Mouse (Mus musculus) ES-Bruce4 (cell line): ENCODE data around the gene Slc38a9. TPM values are rescaled to one million over a fixed set of nuclear protein-coding genes. Genes with fewer than 3 reads are reported as not detected.

Experiments
- H3K27ac ChIP-seq: 2 replicates; pipeline ENCODE4 v1.5.1; 2012; ENCODE audit warnings: low read length, inconsistent platforms; ENCODE audit not compliant: insufficient read depth
- H3K27me3 ChIP-seq: 2 replicates; pipeline ENCODE4 v1.6.1; 2012; ENCODE audit warnings: mild to moderate bottlenecking, low read length, inconsistent platforms; ENCODE audit not compliant: control insufficient read depth, poor library complexity, insufficient read depth, severe bottlenecking
- H3K36me3 ChIP-seq: 2 replicates; pipeline ENCODE4 v1.6.1; 2012; ENCODE audit warnings: inconsistent platforms, mild to moderate bottlenecking, low read length, moderate library complexity; ENCODE audit not compliant: control insufficient read depth, poor library complexity, insufficient read depth, severe bottlenecking
- H3K4me1 ChIP-seq: one replicate; pipeline ENCODE4 v1.8.1; 2011; ENCODE audit warnings: low read length; ENCODE audit not compliant: control insufficient read depth, insufficient read depth
- H3K4me3 ChIP-seq: 2 replicates; pipeline ENCODE4 v1.5.1; 2011; ENCODE audit warnings: low read depth, mild to moderate bottlenecking, low read length
- H3K9ac ChIP-seq: 2 replicates; pipeline ENCODE4 v1.6.1; 2012; ENCODE audit warnings: low read depth, mild to moderate bottlenecking, inconsistent platforms; ENCODE audit not compliant: poor library complexity, severe bottlenecking
- H3K9me3 ChIP-seq: replicated peaks from 2 replicates; pipeline ENCODE4 v1.6.1; 2012; ENCODE audit warnings: mild to moderate bottlenecking, low read length, inconsistent platforms; ENCODE audit not compliant: control insufficient read depth, poor library complexity, insufficient read depth, severe bottlenecking
- CTCF ChIP-seq: IDR thresholded peaks from one replicate; pipeline ENCODE4 v1.8.1; 2011; ENCODE audit warnings: low read depth, low read length
- EP300 ChIP-seq: IDR thresholded peaks from 2 replicates; pipeline ENCODE4 v1.6.1; 2011; ENCODE audit warnings: low read depth, low read length; ENCODE audit not compliant: insufficient read depth
- POLR2A ChIP-seq: IDR thresholded peaks from one replicate; pipeline ENCODE4 v1.8.1; 2011; ENCODE audit warnings: low read length; ENCODE audit not compliant: insufficient read depth
- polyA plus RNA-seq: library from polyadenylated mRNA; stranded (reverse); fragments of >200 nt; gene quantifications from 2 replicates; pipeline ENCODE4 v1.2.4, GENCODE M21; 2011; ENCODE audit warnings: low read depth; ENCODE audit not compliant: missing spikeins, insufficient read depth, insufficient read length

Gene Slc38a9
- polyA plus RNA-seq, 1 experiment: 16.9 TPM

DNA sequence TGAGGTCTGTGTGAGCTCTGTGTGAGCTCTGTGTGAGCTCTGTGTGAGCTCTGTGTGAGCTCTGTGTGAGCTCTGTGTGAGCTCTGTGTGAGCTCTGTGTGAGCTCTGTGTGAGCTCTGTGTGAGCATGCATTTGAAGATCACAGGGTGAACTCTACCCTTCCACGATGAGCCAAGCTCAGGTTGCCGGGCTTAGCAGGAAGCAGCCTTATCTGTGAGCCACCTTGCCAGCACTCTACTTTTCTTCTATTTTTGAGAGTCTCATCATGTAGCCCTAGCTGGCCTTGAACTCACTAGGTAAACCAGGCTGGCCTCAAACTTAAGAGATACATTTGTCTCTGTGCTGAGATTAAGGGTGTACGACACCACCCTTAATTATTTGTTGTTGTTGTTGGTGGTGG, 24.1 kb upstream of the Slc38a9 start:
- Histone ChIP-seq H3K27ac (no peak overlapping the region), H3K4me1 (no peaks in the 10 kb centered on the region), H3K27me3 (no peaks in the 10 kb centered on the region), H3K9me3 (no peaks in the 10 kb centered on the region), H3K4me3 (no peak overlapping the region), H3K9ac (no peak overlapping the region), H3K36me3 (no peaks in the 10 kb centered on the region)
- TF ChIP-seq POLR2A (no peak), EP300 (no peak), CTCF (no peak)

DNA sequence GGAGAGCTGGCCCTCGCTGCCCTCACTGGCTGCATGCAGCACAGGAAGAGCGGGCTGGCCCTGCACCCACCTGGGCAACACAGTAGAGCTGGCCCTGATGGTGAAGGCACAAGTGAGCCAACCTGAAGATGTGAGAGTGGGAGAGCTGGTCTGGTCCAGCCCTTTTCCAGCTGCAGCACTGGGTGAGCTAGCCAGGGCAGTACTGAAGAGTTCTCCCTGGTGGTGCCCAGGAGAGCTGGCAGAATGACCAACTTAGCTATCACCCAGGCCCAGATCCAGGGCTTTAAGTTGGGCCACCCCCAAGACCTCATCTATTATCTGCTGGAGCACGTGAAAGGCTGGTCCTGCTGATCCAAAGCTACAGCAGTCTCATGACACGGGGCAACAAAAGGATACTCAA, 21.4 kb upstream of the Slc38a9 start:
- H3K9me3 ChIP-seq: no peaks in the 10 kb centered on the region
- no peak overlapping the region for H3K9ac ChIP-seq
- TF ChIP-seq POLR2A (no peak), EP300 (no peak), CTCF (no peak)
- no peaks in the 10 kb centered on the region for H3K36me3 ChIP-seq
- H3K4me3 ChIP-seq: no peak overlapping the region
- no peaks in the 10 kb centered on the region for H3K4me1 ChIP-seq
- H3K27me3 ChIP-seq: no peaks in the 10 kb centered on the region
- H3K27ac ChIP-seq: no peak overlapping the region

DNA sequence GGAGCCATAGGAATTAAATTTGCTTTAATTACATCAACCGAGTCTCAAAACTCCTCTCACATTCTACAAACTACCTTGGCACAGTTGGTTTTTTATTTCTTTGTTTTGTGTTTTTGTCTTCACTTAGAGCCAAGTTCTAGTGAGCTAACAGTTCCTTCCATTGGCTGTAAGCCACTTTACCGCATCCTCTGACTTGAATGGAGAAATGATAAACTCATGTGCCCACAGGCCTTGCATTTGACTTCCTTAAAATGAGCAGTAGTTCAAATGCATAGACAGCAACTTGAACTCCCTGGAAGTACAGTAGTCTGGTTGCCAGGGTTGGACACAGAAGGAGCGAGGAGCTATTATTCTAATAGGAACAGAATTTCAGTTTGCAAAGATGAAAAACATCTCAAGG, 17.7 kb upstream of the Slc38a9 start:
- H3K27ac ChIP-seq: no peak overlapping the region
- no peaks in the 10 kb centered on the region for H3K9me3 ChIP-seq
- TF ChIP-seq POLR2A (no peak), EP300 (no peak), CTCF (no peak)

DNA sequence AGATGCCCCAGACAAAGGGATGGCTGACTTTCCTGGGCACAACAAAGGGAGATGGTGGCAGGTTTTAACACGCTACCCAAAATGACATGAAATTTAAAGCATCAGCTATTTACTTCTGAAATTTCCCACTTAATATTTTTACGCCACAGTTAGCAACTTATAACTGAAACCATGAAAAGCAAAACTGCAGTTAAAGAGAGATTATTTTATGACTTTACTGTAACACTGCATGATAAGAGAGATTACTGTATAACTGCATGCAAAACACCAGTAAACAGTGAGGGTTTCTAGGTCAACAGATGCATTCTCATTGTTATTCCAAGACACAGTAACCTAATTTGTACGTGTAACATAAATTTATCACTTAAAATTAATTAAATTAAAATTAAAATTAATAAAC, 15.6 kb upstream of the Slc38a9 start:
- Histone ChIP-seq H3K36me3 (no peaks in the 10 kb centered on the region), H3K4me3 (no peak overlapping the region), H3K9me3 (no peaks in the 10 kb centered on the region), H3K4me1 (no peaks in the 10 kb centered on the region), H3K27ac (no peak overlapping the region), H3K27me3 (no peaks in the 10 kb centered on the region), H3K9ac (no peak overlapping the region)
- no peak for TF ChIP-seq EP300
- TF ChIP-seq POLR2A: no peak
- no peak for TF ChIP-seq CTCF

More for the DNA sequence above, 17.7 kb upstream of the Slc38a9 start:
- H3K27me3 ChIP-seq: no peaks in the 10 kb centered on the region
- H3K36me3 ChIP-seq: no peaks in the 10 kb centered on the region
- H3K4me1 ChIP-seq: no peaks in the 10 kb centered on the region
- no peak overlapping the region for H3K9ac ChIP-seq
- no peak overlapping the region for H3K4me3 ChIP-seq

DNA sequence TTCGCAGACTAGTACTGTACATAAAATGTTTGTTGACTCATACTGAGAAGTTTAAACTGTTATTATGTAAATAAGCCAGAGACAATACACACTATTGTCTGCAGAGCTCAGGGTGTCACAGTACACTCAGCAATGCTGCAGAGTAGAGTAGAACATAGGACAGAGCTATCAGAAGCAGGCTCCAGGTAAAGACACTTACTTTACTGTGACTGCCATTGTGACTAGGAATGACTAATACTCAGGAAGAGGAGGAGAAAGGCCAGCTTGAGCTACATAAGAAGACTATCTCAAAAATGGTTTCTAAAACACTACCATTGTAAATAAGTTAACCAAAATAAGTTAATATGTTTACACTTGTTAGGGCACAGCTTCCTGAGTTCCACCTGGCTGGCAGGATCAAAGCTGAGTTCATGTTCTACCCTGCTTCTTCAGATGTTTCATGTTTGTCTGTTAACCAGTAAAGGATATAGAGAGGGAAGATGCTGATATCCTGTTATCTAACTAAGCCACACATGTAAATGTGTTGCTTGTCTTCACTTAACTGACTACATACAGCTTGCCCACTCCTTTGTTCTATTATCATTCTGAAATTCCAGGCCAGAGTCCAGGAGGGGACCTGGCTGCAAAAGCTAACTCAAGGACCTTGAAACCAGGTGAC, 14.9 kb upstream of the Slc38a9 start:
- TF ChIP-seq CTCF (no peak), POLR2A (no peak), EP300 (no peak)
- Histone ChIP-seq H3K9ac (no peak overlapping the region), H3K27ac (no peak overlapping the region), H3K36me3 (no peaks in the 10 kb centered on the region), H3K4me3 (no peak overlapping the region), H3K9me3 (no peaks in the 10 kb centered on the region), H3K4me1 (no peaks in the 10 kb centered on the region), H3K27me3 (no peaks in the 10 kb centered on the region)

DNA sequence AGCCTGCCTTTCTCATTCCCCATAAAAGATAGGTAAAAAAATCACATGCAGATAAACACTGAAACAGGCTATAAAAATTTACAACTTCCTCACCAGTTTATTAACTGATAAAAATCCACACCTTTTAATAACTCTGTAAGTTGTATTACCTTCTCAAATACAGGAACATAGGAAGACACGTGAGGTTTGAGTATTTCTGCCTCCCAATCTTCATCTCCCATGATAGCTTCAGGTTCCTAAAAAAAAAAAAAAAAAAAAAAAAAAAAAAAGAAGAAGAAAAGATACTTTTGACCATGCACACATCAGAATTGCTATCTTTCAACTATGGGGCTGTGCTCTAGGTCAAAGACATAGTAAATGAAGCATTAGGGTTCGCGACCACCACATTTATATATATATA, 9.4 kb upstream of the Slc38a9 start:
- H3K27ac ChIP-seq: no peak overlapping the region
- no peaks in the 10 kb centered on the region for H3K4me1 ChIP-seq
- H3K36me3 ChIP-seq: no peaks in the 10 kb centered on the region
- H3K9me3 ChIP-seq: peaks cover 9% of the 10 kb centered on the region
- H3K4me3 ChIP-seq: no peak overlapping the region
- TF ChIP-seq EP300 (no peak), CTCF (no peak), POLR2A (no peak)
- peak overlapping the region; percentile 24; the same call in 1 of the 2 replicates for H3K9ac ChIP-seq
- H3K27me3 ChIP-seq: peaks cover 8% of the 10 kb centered on the region; the same call in 1 of the 2 replicates
